Mouse (Mus musculus) myocyte (in vitro differentiated cells): Measurements from ENCODE around the gene Maz.

Experiments
- CEBPB ChIP-seq: IDR thresholded peaks from 2 replicates; pipeline ENCODE4 v1.6.1; 2011; ENCODE audit warnings: mild to moderate bottlenecking, moderate library complexity; ENCODE audit not compliant: poor library complexity, insufficient read depth, severe bottlenecking
- E2F4 ChIP-seq: IDR thresholded peaks from one replicate; pipeline ENCODE4 v1.6.1; 2011; ENCODE audit warnings: mild to moderate bottlenecking, control low read depth, moderate library complexity; ENCODE audit not compliant: insufficient read depth
- MAX ChIP-seq: IDR thresholded peaks from one replicate; pipeline ENCODE4 v1.6.1; 2011; ENCODE audit warnings: low read depth, mild to moderate bottlenecking, control low read depth
- MYOD1 ChIP-seq, 3 experiments: IDR thresholded peaks; one replicate each; pipeline ENCODE4 v1.6.1; 2011; ENCODE audit warnings: control low read depth in 2 of 3, low read depth in 2 of 3, mild to moderate bottlenecking in 2 of 3, moderate library complexity in 1 of 3; ENCODE audit not compliant: insufficient read length in 2 of 3, control insufficient read depth in 1 of 3
- MYOG ChIP-seq, 3 experiments: IDR thresholded peaks; one replicate each; pipeline ENCODE4 v1.6.1; 2011; ENCODE audit warnings: control low read depth in 2 of 3, low read depth in 2 of 3, mild to moderate bottlenecking in 2 of 3; ENCODE audit not compliant: insufficient read length in 2 of 3, control insufficient read depth in 1 of 3, insufficient read depth in 1 of 3
- POLR2A ChIP-seq: IDR thresholded peaks from one replicate; pipeline ENCODE4 v1.6.1; 2011; ENCODE audit warnings: low read depth, mild to moderate bottlenecking, control low read depth, moderate library complexity; ENCODE audit not compliant: insufficient read length
- POLR2AphosphoS2 ChIP-seq: IDR thresholded peaks from one replicate; pipeline ENCODE4 v1.6.1; 2011; ENCODE audit warnings: low read depth, control low read depth; ENCODE audit not compliant: insufficient read length
- REST ChIP-seq: IDR thresholded peaks from one replicate; pipeline ENCODE4 v1.6.1; 2011; ENCODE audit warnings: mild to moderate bottlenecking, control low read depth, moderate library complexity; ENCODE audit not compliant: insufficient read depth, insufficient read length
- SRF ChIP-seq: IDR thresholded peaks from one replicate; pipeline ENCODE4 v1.6.1; 2011; ENCODE audit warnings: low read depth; ENCODE audit not compliant: control insufficient read depth, insufficient read length
- TCF12 ChIP-seq: IDR thresholded peaks from one replicate; pipeline ENCODE4 v1.6.1; 2011; ENCODE audit warnings: mild to moderate bottlenecking, control low read depth; ENCODE audit not compliant: poor library complexity, insufficient read depth, severe bottlenecking
- TCF3 ChIP-seq: IDR thresholded peaks from one replicate; pipeline ENCODE4 v1.6.1; 2011; ENCODE audit warnings: low read depth, control low read depth; ENCODE audit not compliant: insufficient read length
- USF1 ChIP-seq: IDR thresholded peaks from one replicate; pipeline ENCODE4 v1.6.1; 2011; ENCODE audit warnings: low read depth, mild to moderate bottlenecking, control low read depth, moderate library complexity

- TF ChIP-seq MYOG (IDR thresholded peaks at IDR 0.05; ENCODE audit: control insufficient read depth in 1 of 3, insufficient read depth in 1 of 3, insufficient read length in 2 of 3, low read depth in 2 of 3), result no peak
- no peak for TF ChIP-seq POLR2A
- TF ChIP-seq TCF3, result no peak
- TF ChIP-seq CEBPB, result no peak
- TF ChIP-seq MYOD1 (IDR thresholded peaks at IDR 0.05; ENCODE audit: control insufficient read depth in 1 of 3, insufficient read length in 2 of 3, low read depth in 2 of 3), result no peak
- TF ChIP-seq E2F4, result no peak
- TF ChIP-seq TCF12, result no peak
- TF ChIP-seq MAX, result no peak
- no peak for TF ChIP-seq USF1
- no peak for TF ChIP-seq REST
- no peak for TF ChIP-seq POLR2AphosphoS2
- no peak for TF ChIP-seq SRF
Observed at GRCm38 (mm10) chr7:127031244-127031643, 4.4 kb upstream of the Maz start.
